Mouse (Mus musculus): ENCODE measurements around the gene Gpr55. TPM values are rescaled to one million over a fixed set of nuclear protein-coding genes. Genes with fewer than 3 reads are reported as not detected.
A peak's percentile ranks its signal among the peaks of the same experiment; 100 is the strongest.

Gene Gpr55
- total RNA-seq, 2 experiments from 2014 or later, result 3.7 to 6.6 TPM

GRCm38 (mm10) chr1:85959129-85959888, 1.5 kb downstream of the Gpr55 start:
- no peak for DNase-seq (ENCODE audit: low spot score in 2 of 2)

GRCm38 (mm10) chr1:85957942-85958619, 2.7 kb downstream of the Gpr55 start:
- no peak for DNase-seq (ENCODE audit: low spot score in 2 of 2)

GRCm38 (mm10) chr1:85957290-85957689, 3.5 kb downstream of the Gpr55 start:
- DNase-seq (ENCODE audit: low spot score in 2 of 2), result no peak

GRCm38 (mm10) chr1:85955150-85955549, 5.7 kb downstream of the Gpr55 start:
- DNase-seq (ENCODE audit: low spot score in 2 of 2), result no peak

- no peak for DNase-seq (ENCODE audit: low spot score in 2 of 2)
Observed at GRCm38 (mm10) chr1:85949085-85949684, 11.6 kb downstream of the Gpr55 start.

- DNase-seq (ENCODE audit: low spot score in 2 of 2), result no peak
Observed at GRCm38 (mm10) chr1:85942318-85942717, 18.5 kb downstream of the Gpr55 start.

- DNase-seq (ENCODE audit: low spot score in 2 of 2), result no peak
Observed at GRCm38 (mm10) chr1:85937323-85937722, 23.5 kb downstream of the Gpr55 start.

- DNase-seq (ENCODE audit: low spot score in 2 of 2), result no peak
Observed at GRCm38 (mm10) chr1:85936265-85936664, 24.5 kb downstream of the Gpr55 start.

GRCm38 (mm10) chr1:85935148-85935852, 25.5 kb downstream of the Gpr55 start:
- DNase-seq (ENCODE audit: low spot score in 2 of 2), result peak; percentile 68 to 70

GRCm38 (mm10) chr1:85934560-85934959, 26.2 kb downstream of the Gpr55 start:
- no peak for DNase-seq (ENCODE audit: low spot score in 2 of 2)

- DNase-seq (ENCODE audit: low spot score in 2 of 2), result no peak
Observed at GRCm38 (mm10) chr1:85933631-85934465, 27.0 kb downstream of the Gpr55 start.

GRCm38 (mm10) chr1:85933226-85933625, 27.6 kb downstream of the Gpr55 start:
- DNase-seq (ENCODE audit: low spot score in 2 of 2), result no peak

GRCm38 (mm10) chr1:85931170-85931569, 29.6 kb downstream of the Gpr55 start:
- no peak for DNase-seq (ENCODE audit: low spot score in 2 of 2)

- no peak for DNase-seq (ENCODE audit: low spot score in 2 of 2)
Observed at GRCm38 (mm10) chr1:85929406-85929805, 31.4 kb downstream of the Gpr55 start.

- DNase-seq (ENCODE audit: low spot score in 2 of 2), result no peak
Observed at GRCm38 (mm10) chr1:85928688-85929065, 32.1 kb downstream of the Gpr55 start.

GRCm38 (mm10) chr1:85928057-85928687, 32.6 kb downstream of the Gpr55 start, which contains the start of gene 4933407L21Rik:
4933407L21Rik (plus strand) TSS chr1:85928483.
- DNase-seq (ENCODE audit: low spot score in 2 of 2), result no peak

- no peak for DNase-seq (ENCODE audit: low spot score in 2 of 2)
Observed at GRCm38 (mm10) chr1:85925183-85925582, 35.6 kb downstream of the Gpr55 start.

GRCm38 (mm10) chr1:85922865-85923211, 38.0 kb downstream of the Gpr55 start:
- no peak for DNase-seq (ENCODE audit: low spot score in 2 of 2)

GRCm38 (mm10) chr1:85922127-85922864, 38.5 kb downstream of the Gpr55 start:
- no peak for DNase-seq (ENCODE audit: low spot score in 2 of 2)
